24 mouse cellular contexts compared by ENCODE assay signal in the genomic region with DNA sequence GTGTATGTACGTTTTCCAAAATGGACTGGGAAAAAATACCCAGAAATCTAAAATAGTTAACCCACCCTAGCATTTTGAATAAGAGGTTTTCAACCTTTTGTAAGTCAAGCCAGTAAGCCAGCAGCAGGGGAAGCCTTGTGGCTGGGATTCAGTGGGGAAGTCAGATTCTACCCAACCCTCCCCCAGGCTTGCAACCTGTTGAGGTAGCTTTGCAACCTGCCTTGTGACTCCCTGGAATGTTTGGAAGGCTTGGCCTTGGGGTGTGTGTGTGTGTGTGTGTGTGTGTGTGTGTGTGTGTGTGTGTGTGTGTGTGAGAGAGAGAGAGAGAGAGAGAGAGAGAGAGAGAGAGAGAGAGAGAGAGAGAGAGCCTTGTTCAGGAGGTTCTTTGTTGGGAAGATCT. TPM values are rescaled to one million over a fixed set of nuclear protein-coding genes. Genes with fewer than 3 reads are reported as not detected.
DNase-seq lines count a peak whose midpoint lies in the region; ATAC-seq lines count a peak whose summit lies in the region.
"Had no signal": no experiment of that assay in that cellular context is flagged by ENCODE, and none has a peak within 500 bp of the region (broad histone marks: within the 10 kb centered on the region; RNA-seq: fewer than 3 reads in every experiment).

No protein-coding gene starts in this region.

- H3K9ac ChIP-seq in kidney, embryonic 16.5 days (replicated peaks; ENCODE audit: low read length), result no peak overlapping the region
- H3K9ac ChIP-seq in kidney, embryonic 14.5 days (ENCODE audit: low read depth, low read length), result no peak overlapping the region
- no peak overlapping the region for H3K9ac ChIP-seq in midbrain, embryonic 11.5 days (ENCODE audit: low read length)
- no peak overlapping the region for H3K9ac ChIP-seq in midbrain, embryonic 13.5 days (replicated peaks)
- H3K9ac ChIP-seq: embryonic facial prominence, embryonic 12.5 days; forebrain, embryonic 13.5 days; forebrain, embryonic 15.5 days had no signal

- H3K4me3 ChIP-seq in kidney, embryonic 16.5 days (ENCODE audit: low read length), result no peak overlapping the region
- no peak overlapping the region for H3K4me3 ChIP-seq in kidney, embryonic 14.5 days (ENCODE audit: low read length)
- no peak overlapping the region for H3K4me3 ChIP-seq in midbrain, embryonic 11.5 days (ENCODE audit: low read depth, low read length)
- H3K4me3 ChIP-seq in midbrain, embryonic 13.5 days (replicated peaks), result no peak overlapping the region
- H3K4me3 ChIP-seq: embryonic facial prominence, embryonic 10.5 days; embryonic facial prominence, embryonic 12.5 days; forebrain, embryonic 13.5 days; forebrain, embryonic 15.5 days had no signal

- 0 out of 2 replicates have a peak, but pooled peaks cover 3% of the 10 kb centered on the region for H3K27me3 ChIP-seq in kidney, embryonic 16.5 days (ENCODE audit: insufficient read depth, low read length)
- no peaks in the 10 kb centered on the region; the same call in 1 of the 2 replicates for H3K27me3 ChIP-seq in kidney, embryonic 14.5 days (ENCODE audit: control insufficient read depth, insufficient read depth, low read length)
- no peaks in the 10 kb centered on the region for H3K27me3 ChIP-seq in midbrain, embryonic 11.5 days (ENCODE audit: control insufficient read depth, insufficient read depth, low read length)
- no peaks in the 10 kb centered on the region for H3K27me3 ChIP-seq in midbrain, embryonic 13.5 days
- H3K27me3 ChIP-seq: CH12.LX; forebrain, embryonic 13.5 days; forebrain, embryonic 15.5 days; Patski had no signal

- ATAC-seq in kidney, embryonic 16.5 days (ENCODE audit: low FRiP score, low TSS enrichment), result no peak
- no peak for ATAC-seq in kidney, embryonic 14.5 days (ENCODE audit: low FRiP score, low TSS enrichment)
- no peak for ATAC-seq in midbrain, embryonic 11.5 days (ENCODE audit: low FRiP score)
- ATAC-seq in midbrain, embryonic 13.5 days, result no peak
- ATAC-seq: activated CD4-positive, CD25-positive, alpha-beta regulatory T cell, adult 4 months; CD4-positive, CD25-positive, alpha-beta regulatory T cell, adult 4 months; forebrain, embryonic 13.5 days; forebrain, embryonic 15.5 days; Patski had no signal

- DNase-seq in adrenal gland, postnatal 14 days, result peak; percentile 3
- no peak for DNase-seq in adrenal gland, postnatal 4 days (ENCODE audit: low spot score in 2 of 2)
- peak; percentile 44 for DNase-seq in kidney, adult 9 months
- DNase-seq in kidney, postnatal 25 days, result peak; percentile 44 to 66
- peak; percentile 31 for DNase-seq in midbrain, embryonic 11.5 days (ENCODE audit: low spot score, missing footprints)
- DNase-seq: adrenal gland, adult 8-10 months; adrenal gland, postnatal 25 days; B cell, adult 2 months; cerebellum, adult 11-12 months; cerebellum, adult 2 months; cerebellum, postnatal 10 days; cerebellum, postnatal 25 days had no signal

- WGBS in kidney, embryonic 16.5 days, result 81% methylated on average over 1 of the region's 1 CpGs
- 73% methylated on average over 1 of the region's 1 CpGs for WGBS in kidney, embryonic 14.5 days
- WGBS in midbrain, embryonic 11.5 days, result 47% methylated on average over 1 of the region's 1 CpGs
- 61% methylated on average over 1 of the region's 1 CpGs for WGBS in midbrain, embryonic 13.5 days

- no peaks in the 10 kb centered on the region for H3K9me3 ChIP-seq in kidney, embryonic 16.5 days (ENCODE audit: low read length)
- no peaks in the 10 kb centered on the region for H3K9me3 ChIP-seq in kidney, embryonic 14.5 days (ENCODE audit: control insufficient read depth, low read length)
- no peaks in the 10 kb centered on the region for H3K9me3 ChIP-seq in midbrain, embryonic 11.5 days (ENCODE audit: control insufficient read depth, low read length)
- no peaks in the 10 kb centered on the region for H3K9me3 ChIP-seq in midbrain, embryonic 13.5 days
- H3K9me3 ChIP-seq: embryonic facial prominence, embryonic 10.5 days; embryonic facial prominence, embryonic 12.5 days; forebrain, embryonic 13.5 days; forebrain, embryonic 15.5 days; G1E had no signal

- H3K36me3 ChIP-seq in kidney, embryonic 16.5 days (ENCODE audit: insufficient read depth, low read length), result no peaks in the 10 kb centered on the region
- H3K36me3 ChIP-seq in kidney, embryonic 14.5 days (ENCODE audit: control insufficient read depth, insufficient read depth, low read length), result no peaks in the 10 kb centered on the region
- no peaks in the 10 kb centered on the region for H3K36me3 ChIP-seq in midbrain, embryonic 11.5 days (ENCODE audit: control insufficient read depth, insufficient read depth, low read length)
- H3K36me3 ChIP-seq in midbrain, embryonic 13.5 days, result no peaks in the 10 kb centered on the region
- H3K36me3 ChIP-seq: embryonic facial prominence, embryonic 10.5 days; embryonic facial prominence, embryonic 12.5 days; forebrain, embryonic 15.5 days had no signal

- H3K4me1 ChIP-seq in kidney, embryonic 16.5 days (ENCODE audit: insufficient read depth, low read length), result peaks cover 24% of the 10 kb centered on the region
- H3K4me1 ChIP-seq in kidney, embryonic 14.5 days (ENCODE audit: control insufficient read depth, insufficient read depth, low read length), result peaks cover 8% of the 10 kb centered on the region; the same call in 1 of the 2 replicates
- peaks cover 14% of the 10 kb centered on the region for H3K4me1 ChIP-seq in midbrain, embryonic 11.5 days (ENCODE audit: control insufficient read depth, insufficient read depth, low read length)
- H3K4me1 ChIP-seq in midbrain, embryonic 13.5 days (replicated peaks), result peaks cover 59% of the 10 kb centered on the region

- H3K4me2 ChIP-seq in kidney, embryonic 16.5 days (replicated peaks; ENCODE audit: low read depth, low read length), result no peak overlapping the region
- no peak overlapping the region for H3K4me2 ChIP-seq in kidney, embryonic 14.5 days (replicated peaks; ENCODE audit: low read depth, low read length)
- H3K4me2 ChIP-seq in midbrain, embryonic 11.5 days, result no peak overlapping the region
- H3K4me2 ChIP-seq in midbrain, embryonic 13.5 days (replicated peaks), result no peak overlapping the region
- H3K4me2 ChIP-seq: embryonic facial prominence, embryonic 12.5 days; forebrain, embryonic 13.5 days; forebrain, embryonic 15.5 days had no signal

- no peak overlapping the region for H3K27ac ChIP-seq in kidney, embryonic 16.5 days (ENCODE audit: low read length)
- no peak overlapping the region for H3K27ac ChIP-seq in kidney, embryonic 14.5 days (ENCODE audit: low read depth, low read length)
- no peak overlapping the region for H3K27ac ChIP-seq in midbrain, embryonic 11.5 days (ENCODE audit: low read depth, low read length)
- no peak overlapping the region for H3K27ac ChIP-seq in midbrain, embryonic 13.5 days
- H3K27ac ChIP-seq: embryonic facial prominence, embryonic 10.5 days; embryonic facial prominence, embryonic 12.5 days; forebrain, embryonic 13.5 days; forebrain, embryonic 15.5 days had no signal

RNA-seq across cellular contexts. Expression of a gene that starts 9.0 kb away (rescaled TPM):
- total RNA-seq in adrenal gland, postnatal 14 days (2021), result 32.3 and 33.7 TPM in 2 replicates
- total RNA-seq in adrenal gland, postnatal 4 days (2021), result 10 to 100 TPM; 51.5 to 54.1 TPM
- polyA plus RNA-seq in kidney, embryonic 16.5 days (2015; fragmentation: Nextera tagmentation; extraction: Ambion mirVana), result 3.1 and 3.5 TPM in 2 replicates
- 1.2 and 2.3 TPM in 2 replicates for polyA plus RNA-seq in kidney, embryonic 14.5 days (2014; fragmentation: Nextera tagmentation; extraction: Ambion mirVana)
- polyA plus RNA-seq in midbrain, embryonic 11.5 days (2014; fragmentation: Nextera tagmentation; extraction: Ambion mirVana), result 1.4 and 1.5 TPM in 2 replicates
- polyA plus RNA-seq in midbrain, embryonic 13.5 days (2015; fragmentation: Nextera tagmentation; extraction: Ambion mirVana), result 4.2 and 5.0 TPM in 2 replicates

RNA-seq across cellular contexts. Expression of a gene that starts 17.1 kb away (rescaled TPM):
- 10.1 and 13.3 TPM in 2 replicates for total RNA-seq in adrenal gland, postnatal 14 days (2021)
- 10 to 100 TPM; 23.0 to 24.5 TPM for total RNA-seq in adrenal gland, postnatal 4 days (2021)
- 26.8 and 28.6 TPM in 2 replicates for polyA plus RNA-seq in kidney, embryonic 16.5 days (2015; fragmentation: Nextera tagmentation; extraction: Ambion mirVana)
- 27.1 and 31.8 TPM in 2 replicates for polyA plus RNA-seq in kidney, embryonic 14.5 days (2014; fragmentation: Nextera tagmentation; extraction: Ambion mirVana)
- polyA plus RNA-seq in midbrain, embryonic 11.5 days (2014; fragmentation: Nextera tagmentation; extraction: Ambion mirVana), result 17.3 and 19.2 TPM in 2 replicates
- polyA plus RNA-seq in midbrain, embryonic 13.5 days (2015; fragmentation: Nextera tagmentation; extraction: Ambion mirVana), result 6.2 and 6.6 TPM in 2 replicates

RNA-seq across cellular contexts. Expression of a gene that starts 47.4 kb away (rescaled TPM):
- 173 and 197 TPM in 2 replicates for total RNA-seq in adrenal gland, postnatal 14 days (2021)
- 100 to 1,000 TPM; 166 to 176 TPM for total RNA-seq in adrenal gland, postnatal 4 days (2021)
- 91.0 and 91.1 TPM in 2 replicates for polyA plus RNA-seq in kidney, embryonic 16.5 days (2015; fragmentation: Nextera tagmentation; extraction: Ambion mirVana)
- 55.8 and 63.1 TPM in 2 replicates for polyA plus RNA-seq in kidney, embryonic 14.5 days (2014; fragmentation: Nextera tagmentation; extraction: Ambion mirVana)
- polyA plus RNA-seq in midbrain, embryonic 11.5 days (2014; fragmentation: Nextera tagmentation; extraction: Ambion mirVana), result 40.5 and 44.4 TPM in 2 replicates
- polyA plus RNA-seq in midbrain, embryonic 13.5 days (2015; fragmentation: Nextera tagmentation; extraction: Ambion mirVana), result 42.5 and 42.8 TPM in 2 replicates

Comparison
In these comparisons a context has a peak if more than half of its experiments do, and no peak if none do; other contexts are left out.
1. DNase-seq: peak in adrenal gland, postnatal 14 days (single experiment), kidney, adult 9 months (single experiment), kidney, postnatal 25 days (2 of 2) and midbrain, embryonic 11.5 days (single experiment); none in adrenal gland, postnatal 4 days (0 of 2).